Mouse (Mus musculus): Measurements from ENCODE around the gene Hivep3.

GRCm38 (mm10) chr4:120061727-120062126 is 328.1 kb downstream of the Hivep3 start:
- TF ChIP-seq POLR2A (IDR thresholded peaks at IDR 0.05; ENCODE audit: insufficient read length, low read depth) (no peak), TCF12 (IDR thresholded peaks at IDR 0.05; ENCODE audit: insufficient read depth, poor library complexity, severe bottlenecking) (no peak), CEBPB (IDR thresholded peaks at IDR 0.05; ENCODE audit: insufficient read depth, poor library complexity, severe bottlenecking) (no peak), MAX (IDR thresholded peaks at IDR 0.05; ENCODE audit: low read depth) (no peak), USF1 (IDR thresholded peaks at IDR 0.05; ENCODE audit: low read depth) (no peak), POLR2AphosphoS2 (IDR thresholded peaks at IDR 0.05; ENCODE audit: insufficient read length, low read depth) (no peak), SRF (IDR thresholded peaks at IDR 0.05; ENCODE audit: control insufficient read depth, insufficient read length, low read depth) (no peak), E2F4 (IDR thresholded peaks at IDR 0.05; ENCODE audit: insufficient read depth) (no peak)

Measured in myocyte (in vitro differentiated cells).